Mouse (Mus musculus) forelimb bud, embryonic 11.5 days (tissue): ENCODE measurements around the gene Lrrc38.
A peak's percentile ranks its signal among the peaks of the same experiment; 100 is the strongest.
"Not testable (repeated sequence)": the region's sequence is repeated elsewhere in the genome, so short reads cannot be mapped to it uniquely, and the experiment has no call there.

ENCODE experiments used
- DNase-seq: peaks from one replicate; pipeline ENCODE4 v3.0.0-alpha.2; 2012; ENCODE audit warnings: low read depth, low spot score

Gene Lrrc38

DNA sequence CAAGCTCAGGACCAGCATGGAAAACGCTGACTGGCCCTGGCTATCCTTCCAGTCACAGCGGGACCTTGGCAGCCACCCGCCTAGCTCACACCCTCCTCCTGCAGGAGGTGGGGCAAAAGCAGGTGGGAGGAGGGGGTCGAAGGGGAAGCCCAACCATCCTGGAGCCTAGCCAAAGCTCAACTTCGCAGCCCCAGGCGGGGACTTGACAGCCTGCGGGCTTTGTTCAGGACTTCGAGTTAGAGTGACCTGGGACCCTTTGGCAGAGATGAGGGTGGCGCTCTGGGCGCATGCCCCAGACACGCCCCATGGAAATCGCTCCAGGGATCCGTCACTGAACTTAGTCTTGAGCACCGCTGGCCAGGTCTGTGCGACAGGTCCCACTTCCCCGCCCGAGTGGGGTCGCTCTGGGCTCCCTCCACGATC, at the start of gene Lrrc38:
Gene Lrrc38 (plus strand): TSS at position 274 of the 423 bp plus-strand sequence.
- DNase-seq = peak; percentile 25

DNA sequence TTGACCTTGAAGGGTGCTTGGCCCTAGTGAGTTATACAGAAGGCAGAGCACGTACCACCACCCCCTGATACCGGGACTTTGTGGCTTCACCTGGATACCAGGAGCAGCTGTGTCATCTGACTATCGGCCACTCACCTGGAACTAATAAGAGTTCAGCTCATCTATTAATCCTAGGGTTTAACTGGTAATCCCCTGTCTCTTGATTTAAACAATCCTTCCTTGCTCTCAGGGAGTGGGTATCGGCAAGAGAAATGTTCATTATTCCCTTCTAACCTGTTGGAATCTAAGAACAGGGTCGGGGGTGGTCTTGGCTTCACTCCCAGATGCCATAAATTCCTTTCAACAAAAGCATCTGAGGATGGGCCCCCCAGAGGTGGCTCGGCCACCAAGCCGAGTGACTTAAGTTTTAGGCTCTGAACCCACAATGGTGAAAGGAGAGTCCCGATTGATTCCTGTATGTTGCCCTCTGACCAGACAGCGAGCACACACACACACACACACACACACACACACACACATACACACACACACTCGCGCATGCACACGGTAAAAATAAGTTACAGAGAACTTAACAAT, 49.4 kb upstream of the Lrrc38 start:
- DNase-seq = no peak

GRCm38 (mm10) chr4:143301042-143301441, 48.5 kb upstream of the Lrrc38 start:
- DNase-seq = no peak

DNA sequence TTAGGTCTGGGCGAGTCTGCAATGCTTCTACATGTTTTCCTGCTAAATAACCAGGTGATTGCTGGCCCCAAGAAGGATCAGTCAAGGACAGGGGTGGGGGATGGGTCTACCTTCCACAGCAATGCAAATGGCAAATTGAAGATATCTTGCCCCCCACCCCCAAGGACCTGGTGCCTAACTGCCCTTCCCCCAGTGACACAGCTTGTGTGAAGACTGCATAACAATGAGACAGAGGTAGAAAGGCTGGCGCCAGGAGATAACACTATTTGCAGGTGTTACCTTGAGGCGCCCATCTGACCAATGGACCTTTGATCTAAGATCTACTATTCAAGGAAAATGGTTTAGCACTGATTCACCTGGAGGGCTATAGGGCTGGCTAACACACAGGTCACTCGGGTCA, 47.7 kb upstream of the Lrrc38 start:
- no peak for DNase-seq

- no peak for DNase-seq
Measured at GRCm38 (mm10) chr4:143302279-143302890, 47.2 kb upstream of the Lrrc38 start.

- no peak for DNase-seq
Measured at GRCm38 (mm10) chr4:143305031-143305430, 44.5 kb upstream of the Lrrc38 start.

DNA sequence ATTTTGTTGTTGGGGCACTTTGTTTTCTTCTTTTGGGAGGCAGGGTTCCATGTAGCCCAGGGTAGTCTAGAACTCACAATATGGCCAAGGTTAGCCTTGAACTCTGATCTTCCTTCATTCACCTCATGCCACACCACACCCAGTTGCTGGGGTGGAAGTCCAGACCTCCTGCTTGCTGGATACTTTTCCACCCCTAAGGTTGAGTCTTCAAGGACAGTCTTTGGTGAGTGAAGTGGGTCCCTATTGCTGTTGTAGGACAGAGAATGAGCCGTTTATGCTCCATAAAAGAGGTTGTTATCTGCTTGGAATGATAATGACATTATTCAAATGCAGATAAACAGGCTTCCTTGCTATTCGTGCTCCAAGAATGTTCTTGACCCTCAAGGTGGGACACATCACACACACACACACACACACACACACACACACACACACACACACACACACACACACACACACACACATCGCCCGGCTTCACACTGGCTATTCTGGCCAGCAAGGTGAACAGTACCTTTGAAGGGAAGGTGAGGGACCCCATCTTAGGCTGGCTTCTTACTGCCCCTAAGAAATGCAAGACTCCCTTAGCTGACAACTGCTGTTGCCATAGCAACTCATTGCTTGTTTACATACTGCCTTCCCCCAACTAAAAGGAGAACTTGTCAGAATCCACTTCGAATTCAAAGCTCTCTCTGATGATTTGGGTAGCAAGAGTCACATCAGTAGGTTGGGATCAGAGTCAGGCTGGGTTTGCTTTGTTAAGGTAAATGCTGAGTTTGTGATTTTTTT, 43.4 kb upstream of the Lrrc38 start:
- DNase-seq = no peak

GRCm38 (mm10) chr4:143311341-143311740, 38.2 kb upstream of the Lrrc38 start:
- no peak for DNase-seq

- no peak for DNase-seq
Measured at GRCm38 (mm10) chr4:143313299-143313698, 36.3 kb upstream of the Lrrc38 start.

GRCm38 (mm10) chr4:143324176-143324924, 25.2 kb upstream of the Lrrc38 start:
- DNase-seq = no peak

DNA sequence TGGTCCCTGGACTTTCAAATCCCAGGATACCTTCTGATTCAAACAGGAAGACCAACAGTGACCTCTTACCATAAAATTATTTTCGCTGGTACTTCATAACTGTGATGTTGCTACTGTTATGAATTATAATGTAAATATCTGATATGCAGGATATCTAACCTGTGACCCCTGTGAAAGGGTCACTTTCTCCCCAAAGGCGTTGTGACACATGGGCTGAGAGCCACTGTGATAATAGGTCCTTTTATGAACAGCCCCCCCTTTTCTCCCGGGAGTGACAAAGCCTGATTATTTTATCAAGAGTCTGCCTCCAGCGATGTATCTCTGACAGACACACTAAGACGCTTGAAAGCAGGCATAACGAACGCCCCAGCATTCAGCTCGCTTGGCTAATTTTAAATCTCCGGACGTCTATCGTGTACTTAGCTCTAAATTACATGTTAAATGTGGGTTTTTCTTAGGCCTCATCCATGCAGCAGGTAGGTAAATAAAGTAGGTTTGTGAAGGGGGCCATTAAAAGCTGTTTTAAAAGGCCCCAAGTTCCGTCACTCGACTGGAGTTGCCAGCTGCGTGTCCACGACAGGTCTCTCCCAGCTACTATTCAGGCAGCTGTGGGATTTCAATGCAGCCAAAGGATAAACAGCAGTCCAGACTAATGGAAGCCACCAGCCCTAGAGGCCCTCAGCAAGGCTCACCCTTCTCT, 24.5 kb upstream of the Lrrc38 start:
- DNase-seq = no peak

DNA sequence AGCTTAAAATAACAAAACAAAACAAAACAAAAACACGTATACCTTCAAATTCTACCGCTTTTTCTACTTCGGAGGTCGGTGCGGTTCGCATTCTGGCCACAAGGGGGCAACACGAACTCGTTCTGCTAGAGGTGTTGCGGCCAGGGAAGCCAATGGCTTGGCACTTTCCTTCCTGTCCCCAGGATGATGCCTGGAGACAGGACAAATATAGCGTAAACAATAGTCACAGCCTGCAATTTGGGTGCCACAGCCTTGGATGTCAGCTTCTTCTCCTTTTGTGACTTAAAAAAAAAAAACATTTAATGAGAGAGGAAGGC, 24.0 kb upstream of the Lrrc38 start:
- peak; percentile 76 for DNase-seq

- peak; percentile 89 for DNase-seq
Measured at GRCm38 (mm10) chr4:143330566-143330965, 19.0 kb upstream of the Lrrc38 start.

- DNase-seq = no peak
Measured at GRCm38 (mm10) chr4:143331787-143332186, 17.8 kb upstream of the Lrrc38 start.

DNA sequence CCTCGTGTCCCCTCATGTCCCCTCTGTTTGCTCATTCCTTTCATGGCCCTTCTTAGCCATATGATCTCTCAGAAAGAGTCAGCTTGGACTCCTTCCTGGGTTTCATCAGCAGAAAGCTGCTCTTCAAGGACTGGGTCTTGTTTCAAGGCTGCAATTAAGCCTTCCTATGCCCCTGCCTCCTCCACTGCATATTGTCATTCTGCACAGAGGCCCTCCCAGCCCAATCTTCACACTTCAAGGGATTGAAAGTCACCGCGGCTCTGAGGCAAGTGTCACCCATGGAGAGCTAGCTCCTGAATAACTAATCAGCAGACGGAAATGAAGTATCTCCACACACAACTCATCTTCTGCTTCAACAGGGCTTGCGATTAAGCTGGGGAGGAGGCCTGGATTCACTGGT, 15.4 kb upstream of the Lrrc38 start:
- no peak for DNase-seq

GRCm38 (mm10) chr4:143334995-143335394, 14.6 kb upstream of the Lrrc38 start:
- no peak for DNase-seq

- DNase-seq = no peak
Measured at GRCm38 (mm10) chr4:143336096-143336495, 13.5 kb upstream of the Lrrc38 start.

- no peak for DNase-seq
Measured at GRCm38 (mm10) chr4:143339808-143340207, 9.7 kb upstream of the Lrrc38 start.

GRCm38 (mm10) chr4:143341470-143341869, 8.1 kb upstream of the Lrrc38 start:
- DNase-seq = no peak

DNA sequence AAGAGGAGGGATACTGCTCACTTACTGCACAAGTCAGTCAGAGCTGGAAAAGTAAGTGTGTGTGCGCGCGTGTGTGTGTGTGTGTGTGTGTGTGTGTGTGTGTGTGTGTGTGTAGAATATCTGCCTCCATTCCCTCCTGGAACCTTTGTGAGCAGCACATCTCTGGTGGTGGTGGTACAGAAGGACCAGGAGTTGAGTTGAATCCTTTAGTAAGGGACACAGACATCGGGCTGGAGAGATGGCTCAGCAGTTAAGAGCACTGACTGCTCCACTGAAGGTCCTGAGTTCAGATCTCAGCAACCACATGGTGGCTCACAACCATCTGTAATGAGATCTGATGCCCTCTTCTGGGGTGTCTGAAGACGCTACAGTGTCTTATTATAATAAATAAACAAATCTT, 4.1 kb upstream of the Lrrc38 start:
- DNase-seq = not testable (repeated sequence)

DNA sequence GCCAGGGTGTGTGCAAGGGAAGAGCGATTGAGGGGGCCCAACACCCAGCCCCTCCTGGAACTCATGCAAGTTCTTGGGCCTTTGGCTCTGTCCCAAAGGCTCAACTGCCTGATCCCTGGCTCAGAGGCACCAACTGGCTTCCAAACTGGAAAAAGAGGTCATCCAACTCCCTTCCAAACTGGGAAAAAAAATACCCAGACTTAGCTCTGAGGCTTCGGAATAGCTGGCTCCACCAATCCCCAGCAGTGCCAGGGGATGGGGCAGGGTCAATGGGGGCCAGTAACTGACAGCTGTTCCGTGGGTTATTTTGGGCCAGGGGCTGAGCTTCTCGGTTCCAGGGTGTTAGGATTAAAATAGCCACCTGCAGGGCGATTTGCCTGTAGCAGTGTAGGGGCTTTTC, 879 bp upstream of the Lrrc38 start:
- no peak for DNase-seq
